Mouse (Mus musculus): ENCODE data around the gene Sema3b.

DNA sequence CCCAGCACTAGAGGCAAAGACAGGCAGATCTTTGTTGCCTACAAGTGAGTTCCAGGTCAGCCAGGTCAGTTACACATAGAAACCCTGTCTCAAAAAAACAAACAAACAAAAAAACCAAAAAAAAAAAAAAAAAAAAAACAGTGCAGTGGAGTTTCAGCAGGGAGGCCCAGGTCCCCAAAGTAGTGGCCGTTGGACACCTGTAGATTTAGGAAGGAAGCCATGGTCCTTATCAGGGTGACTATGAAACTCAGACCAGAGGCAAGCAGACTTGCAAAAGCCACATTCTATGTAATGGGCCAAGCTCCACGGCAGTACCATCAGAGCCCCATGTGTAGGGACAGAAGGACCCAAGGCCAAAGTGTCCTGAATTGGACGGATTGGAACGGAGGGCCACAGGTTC, 27.4 kb downstream of the Sema3b start:
- TF ChIP-seq POLR2A (IDR thresholded peaks at IDR 0.05; ENCODE audit: borderline replicate concordance, insufficient read depth, low read length) = no peak
- TF ChIP-seq CTCF (IDR thresholded peaks at IDR 0.05; ENCODE audit: borderline replicate concordance, insufficient read depth, low read depth, low read length) = no peak
